ENCODE assay signal across 8 mouse cellular contexts in the genomic region with DNA sequence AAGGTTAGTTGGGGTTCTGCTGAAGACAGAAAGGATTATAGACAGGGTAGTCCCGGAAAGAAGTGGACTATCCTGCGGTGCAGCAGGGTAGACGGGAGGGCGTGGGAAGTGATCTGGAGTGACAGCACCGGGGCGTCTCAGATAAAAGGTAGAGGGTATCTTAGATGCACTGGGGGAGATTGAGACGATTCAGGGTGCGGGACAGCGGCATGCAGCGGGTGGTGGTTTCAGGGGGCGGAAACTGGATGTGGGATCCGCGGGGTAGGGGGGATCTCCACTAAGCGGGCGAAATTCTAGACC. TPM values are rescaled to one million over a fixed set of nuclear protein-coding genes. Genes with fewer than 3 reads are reported as not detected.
DNase-seq lines count a peak whose midpoint lies in the region; ATAC-seq and TF ChIP-seq lines count a peak whose summit lies in the region.

No protein-coding gene starts in this region.

- TF ChIP-seq POLR2A in CH12.LX (IDR thresholded peaks at IDR 0.05; ENCODE audit: low read depth, low read length): no peak

- no peaks in the 10 kb centered on the region for H3K27me3 ChIP-seq in heart, embryonic 16.5 days (ENCODE audit: control insufficient read depth, insufficient read depth, low read length)
- no peaks in the 10 kb centered on the region for H3K27me3 ChIP-seq in CH12.LX (replicated peaks)
- H3K27me3 ChIP-seq in embryonic facial prominence, embryonic 15.5 days: no peaks in the 10 kb centered on the region
- no peaks in the 10 kb centered on the region for H3K27me3 ChIP-seq in limb, embryonic 11.5 days (ENCODE audit: control insufficient read depth, insufficient read depth, low read length)
- no peaks in the 10 kb centered on the region for H3K27me3 ChIP-seq in neural tube, embryonic 12.5 days (replicated peaks)

- H3K4me3 ChIP-seq in heart, embryonic 16.5 days (ENCODE audit: low read length): peak overlapping the region; percentile 96
- peak overlapping the region; percentile 66 to 89 (median 89) for H3K4me3 ChIP-seq in CH12.LX (replicated peaks in 1 of 3; ENCODE audit: low read depth in 2 of 3, low read length in 2 of 3, poor library complexity in 1 of 3)
- peak overlapping the region; percentile 93 for H3K4me3 ChIP-seq in embryonic facial prominence, embryonic 15.5 days (replicated peaks)
- H3K4me3 ChIP-seq in limb, embryonic 11.5 days (ENCODE audit: low read depth, low read length): peak overlapping the region; percentile 83
- peak overlapping the region; percentile 71 for H3K4me3 ChIP-seq in neural tube, embryonic 12.5 days

- dilution Hi-C loops in CH12.LX (cut with MboI; ENCODE audit: extremely low pct_ligation_motif_present, extremely low pct_unique_long_range_greater_than_20kb, low sequenced_read_pairs): no loop called here

- no peak; the same call in 1 of the 2 replicates for ATAC-seq in heart, embryonic 16.5 days (replicated peaks; ENCODE audit: extremely low read depth, insufficient read depth, low FRiP score)
- 0 out of 2 replicates have a peak, but pooled peaks have one; percentile 1 for ATAC-seq in embryonic facial prominence, embryonic 15.5 days (ENCODE audit: insufficient number of reproducible peaks, low FRiP score, low TSS enrichment, low read depth)
- no peak for ATAC-seq in limb, embryonic 11.5 days (ENCODE audit: insufficient number of reproducible peaks, low FRiP score, low TSS enrichment, low read depth)
- ATAC-seq in neural tube, embryonic 12.5 days (ENCODE audit: low FRiP score, low read depth): no peak

- WGBS in heart, embryonic 16.5 days: under 1% methylated on average over 15 of the region's 15 CpGs
- WGBS in embryonic facial prominence, embryonic 15.5 days: under 1% methylated on average over 15 of the region's 15 CpGs
- WGBS in limb, embryonic 11.5 days: under 1% methylated on average over 15 of the region's 15 CpGs
- WGBS in neural tube, embryonic 12.5 days: under 1% methylated on average over 15 of the region's 15 CpGs

- H3K79me2 ChIP-seq in CH12.LX (replicated peaks; ENCODE audit: control insufficient read depth, extremely low read depth, insufficient read depth, poor library complexity, severe bottlenecking): peaks cover 42% of the 10 kb centered on the region

- DNase-seq in heart, adult 11 months: no peak
- DNase-seq in CH12.LX (ENCODE audit: extremely low read depth): no peak
- DNase-seq in limb, embryonic 11.5 days (ENCODE audit: low spot score): no peak
- no peak for DNase-seq in layer of hippocampus, adult 8-10 months (ENCODE audit: low spot score in 2 of 2)
- DNase-seq in right cerebral cortex, postnatal 36 days (ENCODE audit: low spot score in 2 of 2): no peak

- peak overlapping the region; percentile 67 for H3K4me2 ChIP-seq in heart, embryonic 16.5 days (ENCODE audit: low read depth, low read length)
- peak overlapping the region; percentile 98 for H3K4me2 ChIP-seq in CH12.LX (ENCODE audit: insufficient read depth, low read depth, poor library complexity, severe bottlenecking)
- peak overlapping the region; percentile 62 for H3K4me2 ChIP-seq in embryonic facial prominence, embryonic 15.5 days (replicated peaks)
- H3K4me2 ChIP-seq in limb, embryonic 11.5 days (ENCODE audit: low read depth, severe bottlenecking): peak overlapping the region; percentile 79
- H3K4me2 ChIP-seq in neural tube, embryonic 12.5 days (replicated peaks): peak overlapping the region; percentile 94

- H3K9ac ChIP-seq in heart, embryonic 16.5 days (ENCODE audit: low read length): peak overlapping the region; percentile 99
- peak overlapping the region; percentile 90 for H3K9ac ChIP-seq in CH12.LX (ENCODE audit: insufficient read depth, low read depth)
- peak overlapping the region; percentile 92 for H3K9ac ChIP-seq in embryonic facial prominence, embryonic 15.5 days
- peak overlapping the region; percentile 78 for H3K9ac ChIP-seq in limb, embryonic 11.5 days (ENCODE audit: low read length)
- peak overlapping the region; percentile 92 for H3K9ac ChIP-seq in neural tube, embryonic 12.5 days

- in situ Hi-C loops in CH12.LX (cut with MboI; ENCODE audit: low pct_ligation_motif_present, low pct_unique_long_range_greater_than_20kb, low sequenced_read_pairs): no loop called here

- H3K4me1 ChIP-seq in heart, embryonic 16.5 days (ENCODE audit: control insufficient read depth, insufficient read depth, low read length): peaks cover 24% of the 10 kb centered on the region
- peaks cover 5 to 15% of the 10 kb centered on the region in 2 experiments; a peak in 3 of 4 replicates for H3K4me1 ChIP-seq in CH12.LX (ENCODE audit: control insufficient read depth in 1 of 2, insufficient read depth in 2 of 2)
- H3K4me1 ChIP-seq in embryonic facial prominence, embryonic 15.5 days: peaks cover 28% of the 10 kb centered on the region
- peaks cover 9% of the 10 kb centered on the region; the same call in 1 of the 2 replicates for H3K4me1 ChIP-seq in limb, embryonic 11.5 days (ENCODE audit: control insufficient read depth, insufficient read depth, low read length)
- H3K4me1 ChIP-seq in neural tube, embryonic 12.5 days: peaks cover 31% of the 10 kb centered on the region

- peak overlapping the region; percentile 97 for H3K27ac ChIP-seq in heart, embryonic 16.5 days (ENCODE audit: low read length)
- peak overlapping the region; percentile 56 for H3K27ac ChIP-seq in CH12.LX (ENCODE audit: insufficient read depth, low read depth)
- peak overlapping the region; percentile 86 for H3K27ac ChIP-seq in embryonic facial prominence, embryonic 15.5 days (replicated peaks)
- H3K27ac ChIP-seq in limb, embryonic 11.5 days (replicated peaks; ENCODE audit: low read depth, low read length): peak overlapping the region; percentile 47
- no peak overlapping the region for H3K27ac ChIP-seq in neural tube, embryonic 12.5 days

- no peak for TF ChIP-seq CTCF in CH12.LX (conservative IDR thresholded peaks at IDR 0.05 in 1 of 2, IDR thresholded peaks at IDR 0.05 in 1 of 2; ENCODE audit: low read depth in 2 of 2, low read length in 2 of 2)

- no peak for TF ChIP-seq RAD21 in CH12.LX (IDR thresholded peaks at IDR 0.05; ENCODE audit: low read depth, low read length)

- peaks cover 13% of the 10 kb centered on the region for H3K36me3 ChIP-seq in heart, embryonic 16.5 days (ENCODE audit: control insufficient read depth, insufficient read depth)
- peaks cover 20 to 21% of the 10 kb centered on the region in 2 experiments for H3K36me3 ChIP-seq in CH12.LX (replicated peaks in 1 of 2; ENCODE audit: control insufficient read depth in 1 of 2, insufficient read depth in 1 of 2, low read length in 1 of 2)
- peaks cover 15% of the 10 kb centered on the region for H3K36me3 ChIP-seq in embryonic facial prominence, embryonic 15.5 days
- H3K36me3 ChIP-seq in limb, embryonic 11.5 days (ENCODE audit: control insufficient read depth, insufficient read depth, low read length): peaks cover 6% of the 10 kb centered on the region
- H3K36me3 ChIP-seq in neural tube, embryonic 12.5 days: peaks cover 15% of the 10 kb centered on the region

- no peaks in the 10 kb centered on the region for H3K9me3 ChIP-seq in heart, embryonic 16.5 days (replicated peaks; ENCODE audit: control insufficient read depth, low read length)
- no peaks in the 10 kb centered on the region for H3K9me3 ChIP-seq in CH12.LX (replicated peaks; ENCODE audit: low read length)
- no peaks in the 10 kb centered on the region for H3K9me3 ChIP-seq in embryonic facial prominence, embryonic 15.5 days (replicated peaks)
- no peaks in the 10 kb centered on the region for H3K9me3 ChIP-seq in limb, embryonic 11.5 days (ENCODE audit: control insufficient read depth, low read length)
- H3K9me3 ChIP-seq in neural tube, embryonic 12.5 days: no peaks in the 10 kb centered on the region

- TF ChIP-seq EP300 in CH12.LX (IDR thresholded peaks at IDR 0.05; ENCODE audit: low read length): no peak

RNA-seq across cellular contexts. Expression of a gene that starts 0.4 kb away (rescaled TPM):
- 570 and 615 TPM in 2 replicates for polyA plus RNA-seq in heart, embryonic 16.5 days (2015; fragmentation: Nextera tagmentation; extraction: Ambion mirVana)
- total RNA-seq in CH12.LX (2012; rRNA removed) (188 and 207 TPM in 2 replicates), CH12.LX (2014; rRNA removed) (207 and 208 TPM in 2 replicates)
- polyA plus RNA-seq in CH12.LX (2012; ENCODE audit: insufficient read length, low read depth): 136 and 155 TPM in 2 replicates
- polyA plus RNA-seq in embryonic facial prominence, embryonic 15.5 days (2015; fragmentation: Nextera tagmentation; extraction: Ambion mirVana): 223 and 227 TPM in 2 replicates
- polyA plus RNA-seq in limb, embryonic 11.5 days (2014; fragmentation: Nextera tagmentation; extraction: Ambion mirVana): 211 and 216 TPM in 2 replicates
- polyA plus RNA-seq in neural tube, embryonic 12.5 days (2016; fragmentation: Nextera tagmentation; extraction: Ambion mirVana): 230 and 240 TPM in 2 replicates
- 100 to 1,000 TPM; 214 to 227 (median 222) TPM for total RNA-seq in layer of hippocampus, adult 8-10 months (2022)

RNA-seq across cellular contexts. Expression of a gene that starts 3.8 kb away (rescaled TPM):
- polyA plus RNA-seq in heart, embryonic 16.5 days (2015; fragmentation: Nextera tagmentation; extraction: Ambion mirVana): 1.7 and 2.4 TPM in 2 replicates
- total RNA-seq in CH12.LX (2012; rRNA removed) (0.17 TPM in 1 of 2 replicates, not detected in the other), CH12.LX (2014; rRNA removed) (0.24 TPM in 1 of 2 replicates, not detected in the other)
- 0.79 and 0.91 TPM in 2 replicates for polyA plus RNA-seq in CH12.LX (2012; ENCODE audit: insufficient read length, low read depth)
- not detected in 2 replicates for polyA plus RNA-seq in embryonic facial prominence, embryonic 15.5 days (2015; fragmentation: Nextera tagmentation; extraction: Ambion mirVana)
- not detected in 2 replicates for polyA plus RNA-seq in limb, embryonic 11.5 days (2014; fragmentation: Nextera tagmentation; extraction: Ambion mirVana)
- polyA plus RNA-seq in neural tube, embryonic 12.5 days (2016; fragmentation: Nextera tagmentation; extraction: Ambion mirVana): not detected in 2 replicates
- total RNA-seq in layer of hippocampus, adult 8-10 months (2022): under 1 TPM; 0.23 to 0.77 (median 0.54) TPM

RNA-seq across cellular contexts. Expression of a gene that starts 5.9 kb away (rescaled TPM):
- 843 and 891 TPM in 2 replicates for polyA plus RNA-seq in heart, embryonic 16.5 days (2015; fragmentation: Nextera tagmentation; extraction: Ambion mirVana)
- total RNA-seq in CH12.LX (2012; rRNA removed) (5,102 and 6,050 TPM in 2 replicates), CH12.LX (2014; rRNA removed) (5,117 and 5,410 TPM in 2 replicates)
- polyA plus RNA-seq in CH12.LX (2012; ENCODE audit: insufficient read length, low read depth): 1,976 and 2,057 TPM in 2 replicates
- polyA plus RNA-seq in embryonic facial prominence, embryonic 15.5 days (2015; fragmentation: Nextera tagmentation; extraction: Ambion mirVana): 1,508 and 1,594 TPM in 2 replicates
- 1,548 and 1,633 TPM in 2 replicates for polyA plus RNA-seq in limb, embryonic 11.5 days (2014; fragmentation: Nextera tagmentation; extraction: Ambion mirVana)
- polyA plus RNA-seq in neural tube, embryonic 12.5 days (2016; fragmentation: Nextera tagmentation; extraction: Ambion mirVana): 826 and 871 TPM in 2 replicates
- 100 to 1,000 TPM; 282 to 365 (median 323) TPM for total RNA-seq in layer of hippocampus, adult 8-10 months (2022)

RNA-seq across cellular contexts. Expression of a gene that starts 6.0 kb away (rescaled TPM):
- polyA plus RNA-seq in heart, embryonic 16.5 days (2015; fragmentation: Nextera tagmentation; extraction: Ambion mirVana): not detected in 2 replicates
- 0.38 and 0.59 TPM in 2 replicates for total RNA-seq in CH12.LX (2012; rRNA removed)
- total RNA-seq in CH12.LX (2014; rRNA removed): not detected in 2 replicates
- polyA plus RNA-seq in CH12.LX (2012; ENCODE audit: insufficient read length, low read depth): 0.20 and 0.34 TPM in 2 replicates
- polyA plus RNA-seq in embryonic facial prominence, embryonic 15.5 days (2015; fragmentation: Nextera tagmentation; extraction: Ambion mirVana): 0.16 and 0.24 TPM in 2 replicates
- polyA plus RNA-seq in limb, embryonic 11.5 days (2014; fragmentation: Nextera tagmentation; extraction: Ambion mirVana): 0.16 TPM in 1 of 2 replicates, not detected in the other
- polyA plus RNA-seq in neural tube, embryonic 12.5 days (2016; fragmentation: Nextera tagmentation; extraction: Ambion mirVana): not detected in 2 replicates
- under 1 TPM in 2 of 4 experiments, not detected in 2; 0.36 to 0.47 TPM for total RNA-seq in layer of hippocampus, adult 8-10 months (2022)

RNA-seq across cellular contexts. Expression of a gene that starts 12.6 kb away (rescaled TPM):
- polyA plus RNA-seq in heart, embryonic 16.5 days (2015; fragmentation: Nextera tagmentation; extraction: Ambion mirVana): 19.0 and 21.2 TPM in 2 replicates
- total RNA-seq in CH12.LX (2012; rRNA removed): 38.4 and 39.7 TPM in 2 replicates
- total RNA-seq in CH12.LX (2014; rRNA removed): 21.3 and 26.9 TPM in 2 replicates
- 60.5 and 70.0 TPM in 2 replicates for polyA plus RNA-seq in CH12.LX (2012; ENCODE audit: insufficient read length, low read depth)
- 26.6 and 27.9 TPM in 2 replicates for polyA plus RNA-seq in embryonic facial prominence, embryonic 15.5 days (2015; fragmentation: Nextera tagmentation; extraction: Ambion mirVana)
- polyA plus RNA-seq in limb, embryonic 11.5 days (2014; fragmentation: Nextera tagmentation; extraction: Ambion mirVana): 24.9 and 27.0 TPM in 2 replicates
- polyA plus RNA-seq in neural tube, embryonic 12.5 days (2016; fragmentation: Nextera tagmentation; extraction: Ambion mirVana): 23.3 and 24.8 TPM in 2 replicates
- total RNA-seq in layer of hippocampus, adult 8-10 months (2022): 10 to 100 TPM; 41.1 to 50.5 (median 47.2) TPM
